Mouse (Mus musculus) embryo, embryonic 10.5 days (tissue): Measurements from ENCODE around the gene Gm3618.
"Not testable (repeated sequence)": the region's sequence is repeated elsewhere in the genome, so short reads cannot be mapped to it uniquely, and the experiment has no call there.

Experiments
- DNase-seq: peaks from one replicate; pipeline ENCODE4 v3.0.0-alpha.2; 2015; ENCODE audit warnings: low spot score

The Gm3618 gene

GRCm38 (mm10) chr14:6343578-6343977 is at the start of gene Gm3618:
Gm3618 (minus strand) TSS chr14:6343678.
- DNase-seq = not testable (repeated sequence)

GRCm38 (mm10) chr14:6390219-6390618 is 46.7 kb upstream of the Gm3618 start, which contains the start of gene Gm16440:
Gm16440 (minus strand) TSS chr14:6390319.
- DNase-seq = not testable (repeated sequence)

GRCm38 (mm10) chr14:6304743-6305142 is 38.7 kb downstream of the Gm3618 start, which contains the start of gene Gm21103:
Gm21103 (minus strand) TSS chr14:6304843.
- DNase-seq = not testable (repeated sequence)

GRCm38 (mm10) chr14:6286931-6287715 is 56.4 kb downstream of the Gm3618 start, which contains the start of gene Gm3411:
Gm3411 (minus strand) TSS chr14:6287250.
- peak; percentile 59 for DNase-seq
